Mouse (Mus musculus) cerebral cortex, adult 2 months (tissue): Measurements from ENCODE around the gene Boll.

Source experiments
- WGBS: fragments of 180-500 bp; shearing (Covaris S2); methylation state at CpG from one replicate; pipeline ENCODE4 v1.1.7; 2018; 5-methylcytosine and 5-hydroxymethylcytosine counted together

Boll gene

DNA sequence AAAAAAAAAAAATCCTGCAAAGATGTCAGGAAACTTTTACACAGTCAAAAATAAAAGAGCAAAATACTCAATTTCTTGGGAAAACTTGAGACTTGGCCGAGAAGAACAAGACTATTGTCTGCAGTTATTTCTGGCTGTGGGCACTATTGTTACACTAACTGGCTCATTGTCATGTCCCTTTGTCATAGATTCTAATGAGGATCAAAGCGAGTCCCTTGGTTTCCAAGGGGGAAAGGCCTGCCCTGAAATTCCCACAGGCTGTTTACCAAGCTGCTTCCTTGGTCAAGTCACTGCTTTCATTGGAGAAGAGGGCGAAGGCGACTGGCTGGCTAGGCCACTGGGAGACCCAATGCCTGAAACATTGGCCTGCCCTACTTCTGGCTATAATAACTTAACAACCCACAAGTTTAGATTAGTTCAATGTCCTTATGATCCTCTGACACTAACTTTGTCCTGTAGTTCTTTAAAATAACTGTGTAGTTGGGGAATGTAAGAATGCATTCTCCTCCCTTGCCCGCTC, 157.4 kb downstream of the Boll start:
- WGBS, result 68% methylated on average over 5 of the region's 5 CpGs

DNA sequence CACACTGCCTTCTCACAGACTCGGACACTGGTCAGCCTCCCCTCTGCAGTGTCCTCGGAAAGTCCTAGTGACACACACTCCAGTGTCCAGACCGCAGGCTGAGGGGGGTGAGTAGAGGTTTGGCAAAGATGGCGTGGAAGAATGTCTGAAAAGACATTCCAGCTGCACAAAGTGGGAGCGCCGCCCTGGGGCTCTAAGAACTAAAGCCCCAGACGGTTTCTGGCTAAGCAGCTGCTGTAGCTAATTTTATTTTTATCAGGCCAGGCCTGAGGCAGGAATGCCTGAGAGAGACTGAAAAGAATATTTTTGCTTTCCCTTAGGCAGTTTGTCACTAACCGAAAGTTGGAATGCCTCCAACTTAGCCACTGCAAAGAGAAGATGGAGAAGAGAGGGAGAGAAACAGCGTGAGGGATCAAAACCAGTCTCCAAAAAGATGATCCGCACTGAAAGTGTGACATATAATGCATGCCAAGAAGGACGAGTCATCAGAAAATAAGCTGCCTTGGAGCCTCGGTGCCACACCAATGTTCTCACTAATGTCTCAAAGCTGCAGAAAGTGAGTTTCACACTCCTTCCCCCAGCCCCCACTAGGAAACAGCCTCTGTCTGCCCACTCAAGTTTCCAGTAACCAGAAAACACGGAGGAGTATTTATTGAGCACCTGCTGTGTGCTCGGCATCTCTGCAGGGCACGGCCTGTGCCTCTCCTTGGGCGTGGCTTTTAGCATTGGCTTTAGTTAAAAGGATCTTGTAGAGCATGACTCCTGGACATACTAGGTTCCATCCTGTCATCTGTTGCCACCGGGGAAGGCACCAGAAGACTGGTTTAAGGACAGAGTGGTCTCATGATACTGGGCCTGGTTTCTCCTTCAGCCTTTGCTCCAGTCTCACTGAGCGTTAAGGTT, 161.2 kb downstream of the Boll start:
- 26% methylated on average over 18 of the region's 18 CpGs for WGBS

DNA sequence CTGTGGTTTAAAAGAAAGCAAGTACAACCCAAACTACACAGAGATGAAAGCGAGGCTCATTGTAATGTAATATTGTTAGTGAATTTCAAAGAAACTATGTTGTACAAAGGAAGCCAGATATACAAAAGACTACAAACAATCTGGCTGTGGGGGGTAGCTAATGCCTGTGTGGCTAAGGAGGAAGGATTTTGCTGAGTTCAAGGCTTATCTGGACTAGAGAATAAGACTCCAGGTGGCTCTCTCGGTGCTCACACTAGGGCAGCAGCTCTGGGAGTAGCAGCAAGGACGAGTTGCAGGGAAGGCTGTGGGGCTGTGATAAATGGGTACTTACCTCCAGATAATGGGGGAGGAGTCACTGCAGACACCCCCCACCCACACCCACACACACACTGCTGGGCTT, 164.6 kb downstream of the Boll start:
- 45% methylated on average over 3 of the region's 3 CpGs for WGBS
